Mouse (Mus musculus) granulocyte monocyte progenitor cell, adult 5-6 weeks (primary cell): ENCODE results near the gene Rtbdn. TPM values are rescaled to one million over a fixed set of nuclear protein-coding genes. Genes with fewer than 3 reads are reported as not detected.
"Not testable (repeated sequence)": the region's sequence is repeated elsewhere in the genome, so short reads cannot be mapped to it uniquely, and the experiment has no call there.

Experiments
- ATAC-seq: replicated peaks from 2 replicates; pipeline ENCODE4 v1.8.0; 2016; ENCODE audit warnings: mild to moderate bottlenecking, moderate TSS enrichment, inconsistent platforms; ENCODE audit not compliant: poor library complexity, severe bottlenecking
- total RNA-seq, 2 experiments: library from RNA; stranded (forward) in 1 of 2; stranded (reverse) in 1 of 2; fragments of 200-712, 200-1000 nt in 1 of 2; fragments of >200 nt in 1 of 2; fragmentation: Nextera tagmentation in 1 of 2; gene quantifications; 2 replicates each; pipeline ENCODE4 v1.2.3; 2014 to 2017

The Rtbdn gene
- not detected in 2 replicates for total RNA-seq (2014; fragmentation: Nextera tagmentation)
- total RNA-seq (2017) = not detected in 2 replicates

DNA sequence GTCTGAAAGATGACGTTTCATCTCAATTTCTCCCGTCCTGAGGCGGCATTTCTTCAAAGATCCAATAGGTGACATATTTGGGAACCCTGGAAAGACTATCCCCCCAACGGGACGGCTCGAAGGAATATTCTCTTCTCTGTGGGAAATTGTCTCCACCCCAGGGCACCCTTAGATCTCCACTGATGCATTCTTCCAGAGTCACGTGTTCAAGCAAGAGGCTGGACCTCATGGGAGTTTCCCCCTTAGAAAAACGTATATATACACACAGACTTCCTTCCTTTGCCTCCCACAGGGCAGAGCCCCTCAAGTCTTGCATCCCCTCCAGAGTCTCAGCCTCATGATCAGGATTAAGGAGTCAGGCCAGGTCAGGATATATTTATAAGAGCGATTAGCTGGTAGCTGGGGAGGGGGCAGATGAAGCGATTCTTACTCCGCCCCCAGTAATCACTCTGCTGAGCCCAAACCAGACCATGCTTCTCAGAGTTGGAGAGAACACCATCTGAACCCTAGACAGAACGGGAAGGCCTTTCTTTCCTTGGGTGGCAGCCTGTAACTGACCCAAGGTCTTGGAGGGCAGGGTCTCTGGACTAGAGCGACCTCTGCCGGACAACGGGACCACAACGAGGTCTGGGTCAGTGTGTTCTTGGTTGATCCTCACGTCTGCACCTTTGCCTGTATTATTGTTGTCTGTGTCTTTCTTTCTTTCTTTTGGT lies at the start of gene Rtbdn:
Rtbdn (plus strand) TSS at position 464 of the 713 bp plus-strand sequence.
- ATAC-seq = peak; percentile 10; the same call in 1 of the 2 replicates

DNA sequence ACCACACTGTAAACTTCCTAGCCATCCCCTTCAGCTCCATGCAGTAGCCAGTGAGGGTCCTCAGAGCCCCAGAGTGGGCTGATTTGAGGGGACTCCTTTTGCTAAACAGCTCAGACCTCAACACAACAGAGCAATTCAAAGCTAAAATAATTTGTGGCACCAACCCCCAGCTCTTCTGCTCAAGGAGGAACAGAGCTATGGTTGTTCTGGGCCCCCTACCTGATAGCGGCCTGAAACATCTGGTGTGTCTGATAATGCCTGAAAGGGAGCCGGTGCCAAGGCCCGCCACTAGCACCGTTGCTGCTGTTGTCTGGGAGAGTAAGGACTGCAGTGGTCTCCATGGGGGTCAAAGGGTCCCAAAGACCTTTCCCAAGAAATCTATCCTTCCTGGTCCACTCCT lies 45.7 kb upstream of the Rtbdn start:
- ATAC-seq = no peak

DNA sequence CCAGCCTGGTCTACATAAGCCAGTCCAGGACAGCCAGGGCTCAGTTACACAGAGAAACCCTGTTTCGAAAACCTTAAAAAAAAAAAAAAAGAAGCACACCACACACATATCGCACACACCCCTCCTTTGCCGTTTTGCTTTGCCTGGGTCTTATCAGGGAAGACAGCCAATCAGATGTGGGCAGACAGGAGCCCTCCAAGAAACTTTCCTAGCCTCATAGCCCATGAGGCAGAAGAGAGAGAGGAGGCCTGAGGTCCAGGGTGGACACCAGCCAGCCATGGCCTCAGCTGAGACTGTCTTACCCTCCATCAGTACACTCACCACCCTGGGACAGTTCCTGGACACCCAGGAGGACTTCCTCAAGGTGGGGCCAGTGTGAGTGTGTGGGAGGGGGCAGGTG lies 45.0 kb upstream of the Rtbdn start, which contains the start of gene Klf1:
Klf1 (plus strand) TSS at position 177 of the 400 bp plus-strand sequence.
- no peak for ATAC-seq

DNA sequence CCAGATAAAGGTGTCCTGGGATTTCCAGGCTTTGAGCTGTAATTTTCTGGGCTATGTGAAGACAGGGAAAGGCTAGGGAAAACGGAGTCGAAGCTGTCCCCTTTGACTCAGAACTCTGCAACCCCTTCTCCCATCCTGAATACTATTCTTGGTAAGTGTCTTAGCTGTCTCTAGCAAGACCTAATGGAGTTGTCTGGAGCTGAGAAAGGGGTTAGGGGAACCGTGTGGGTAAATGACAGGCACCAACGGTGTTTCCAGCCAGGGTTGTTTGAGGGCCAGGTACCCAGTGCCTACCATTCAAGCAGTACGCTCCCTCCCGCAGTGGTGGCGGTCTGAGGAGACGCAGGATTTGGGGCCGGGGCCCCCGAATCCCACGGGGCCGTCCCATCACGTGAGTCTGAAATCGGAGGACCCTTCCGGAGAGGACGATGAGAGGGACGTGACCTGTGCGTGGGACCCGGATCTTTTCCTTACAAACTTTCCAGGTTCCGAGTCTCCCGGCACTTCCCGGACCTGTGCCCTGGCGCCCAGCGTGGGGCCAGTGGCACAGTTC lies 44.3 kb upstream of the Rtbdn start:
- ATAC-seq = no peak; the same call in 1 of the 2 replicates

DNA sequence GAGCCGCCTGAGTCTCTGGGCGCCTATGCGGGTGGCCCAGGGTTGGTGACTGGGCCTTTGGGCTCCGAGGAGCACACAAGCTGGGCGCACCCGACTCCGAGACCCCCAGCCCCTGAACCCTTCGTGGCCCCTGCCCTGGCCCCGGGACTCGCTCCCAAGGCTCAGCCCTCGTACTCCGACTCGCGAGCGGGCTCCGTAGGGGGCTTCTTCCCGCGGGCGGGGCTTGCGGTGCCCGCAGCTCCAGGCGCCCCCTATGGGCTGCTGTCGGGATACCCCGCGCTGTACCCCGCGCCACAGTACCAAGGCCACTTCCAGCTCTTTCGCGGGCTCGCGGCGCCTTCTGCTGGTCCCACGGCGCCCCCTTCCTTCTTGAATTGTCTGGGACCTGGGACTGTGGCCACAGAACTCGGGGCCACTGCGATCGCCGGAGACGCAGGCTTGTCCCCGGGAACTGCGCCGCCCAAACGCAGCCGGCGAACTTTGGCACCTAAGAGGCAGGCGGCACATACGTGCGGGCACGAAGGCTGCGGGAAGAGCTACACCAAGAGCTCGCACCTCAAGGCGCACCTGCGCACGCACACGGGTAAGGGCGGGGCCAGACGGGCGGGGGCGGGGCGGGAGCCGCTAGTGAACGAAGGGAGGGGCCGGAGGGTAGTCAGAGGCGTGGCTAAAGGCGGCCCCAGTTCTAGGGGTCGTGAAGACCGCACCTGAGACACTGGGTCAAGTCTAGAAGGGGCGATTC lies 43.7 kb upstream of the Rtbdn start:
- ATAC-seq = peak; percentile 93

DNA sequence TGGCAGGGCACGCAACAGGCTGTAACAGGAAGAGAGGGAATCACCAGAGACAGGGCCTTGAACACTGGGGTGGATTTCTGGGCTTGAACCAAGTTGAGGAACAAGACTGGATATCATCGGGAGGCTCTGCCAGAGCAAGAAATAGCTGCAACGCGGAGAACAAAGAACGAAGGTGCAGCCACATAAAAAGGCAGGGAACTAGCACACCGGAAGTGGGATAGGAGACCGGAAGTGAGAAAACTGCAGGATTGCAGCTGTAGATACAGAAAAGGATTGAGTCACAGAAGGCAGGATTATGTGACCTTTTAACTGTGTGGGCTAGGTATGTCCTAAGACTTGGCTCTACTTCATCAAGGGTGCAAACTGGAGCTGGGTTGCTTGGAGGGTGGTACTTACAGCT lies 42.4 kb upstream of the Rtbdn start:
- ATAC-seq = no peak

DNA sequence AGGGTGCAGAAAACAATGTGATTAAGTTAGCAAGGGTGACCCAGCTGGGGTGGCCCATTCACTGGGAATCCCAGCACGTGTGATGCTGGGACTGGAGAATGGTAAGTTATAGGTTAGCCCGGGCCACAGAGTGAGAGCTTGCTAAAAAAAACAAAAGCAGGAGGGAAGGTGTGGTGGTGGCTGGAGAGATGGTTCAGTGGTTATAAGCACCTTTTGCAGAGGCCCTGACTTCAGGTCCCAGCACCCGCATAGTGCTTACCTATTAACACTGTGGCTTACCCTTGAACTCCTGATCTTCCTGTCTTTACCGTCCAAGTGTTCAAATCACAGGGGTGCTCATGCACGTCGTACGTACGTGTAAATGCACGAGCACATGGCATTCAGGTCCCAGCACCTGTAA lies 39.8 kb upstream of the Rtbdn start:
- ATAC-seq = no peak

DNA sequence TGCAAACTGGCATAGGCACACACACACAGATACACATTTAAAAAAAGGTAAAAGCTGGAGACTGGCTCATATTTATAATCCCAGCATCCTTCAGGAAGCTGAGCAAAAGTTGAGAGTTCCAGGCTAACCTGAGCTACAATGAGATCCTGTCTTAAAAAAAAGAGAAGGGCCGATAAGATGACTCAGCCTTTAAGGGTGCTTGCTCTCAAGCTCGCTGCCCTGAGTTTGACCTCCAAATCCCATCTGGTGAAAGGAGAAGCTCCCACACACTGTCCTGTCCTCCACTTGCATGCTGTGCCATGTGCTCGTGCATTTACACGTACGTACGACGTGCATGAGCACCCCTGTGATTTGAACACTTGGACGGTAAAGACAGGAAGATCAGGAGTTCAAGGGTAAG lies 39.3 kb upstream of the Rtbdn start:
- ATAC-seq = no peak

DNA sequence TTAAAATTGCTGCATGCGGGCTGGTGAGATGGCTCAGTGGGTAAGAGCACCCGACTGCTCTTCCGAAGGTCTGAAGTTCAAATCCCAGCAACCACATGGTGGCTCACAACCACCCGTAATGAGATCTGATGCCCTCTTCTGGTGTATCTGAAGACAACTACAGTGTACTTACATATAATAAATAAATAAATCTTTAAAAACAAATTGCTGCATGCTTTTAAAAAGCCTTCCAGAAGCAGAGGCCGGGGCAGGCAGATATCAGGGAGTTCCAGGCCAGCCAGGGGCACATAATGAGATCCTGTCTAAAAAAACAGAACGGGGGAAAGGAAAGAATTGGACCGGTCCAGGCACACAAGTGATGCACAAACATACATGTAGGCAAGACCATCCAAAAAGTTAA lies 38.8 kb upstream of the Rtbdn start:
- not testable (repeated sequence) for ATAC-seq

DNA sequence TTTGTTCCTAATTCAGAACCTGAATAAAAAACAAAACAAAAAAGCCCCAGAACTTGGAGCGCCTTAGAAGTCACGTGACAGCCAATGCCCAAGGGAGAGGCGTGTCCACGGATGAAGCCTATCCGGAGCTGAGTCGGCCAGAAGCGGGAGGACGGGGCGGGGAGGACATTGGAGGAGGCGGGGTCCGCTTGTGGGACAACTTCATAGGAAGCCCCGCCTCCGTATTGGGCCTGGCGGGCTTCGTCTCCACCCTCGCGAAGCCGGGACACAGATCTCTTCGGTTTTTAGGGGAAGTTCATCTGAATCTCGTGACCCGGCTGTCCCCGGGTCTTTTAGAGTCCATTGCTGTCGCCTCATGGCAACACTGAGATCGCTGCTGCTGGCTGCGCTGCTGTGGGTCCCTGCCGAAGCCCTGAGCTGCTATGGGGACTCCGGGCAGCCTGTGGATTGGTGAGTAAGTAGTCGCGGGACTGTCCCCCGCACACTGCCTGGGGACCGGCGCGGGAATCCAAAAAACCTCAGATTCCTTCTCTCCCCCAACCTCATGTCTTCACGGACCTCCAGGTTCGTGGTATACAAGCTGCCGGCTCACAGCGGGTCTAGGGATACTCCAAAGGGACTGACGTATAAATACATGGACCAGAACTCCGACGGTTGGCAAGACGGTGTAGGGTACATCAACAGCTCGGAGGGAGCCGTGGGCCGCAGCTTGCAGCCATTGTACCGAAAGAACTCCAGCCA lies 38.2 kb upstream of the Rtbdn start, which contains the start of gene Dnase2a:
Dnase2a (plus strand) TSS at position 140 of the 741 bp plus-strand sequence.
- ATAC-seq = peak; percentile 92

DNA sequence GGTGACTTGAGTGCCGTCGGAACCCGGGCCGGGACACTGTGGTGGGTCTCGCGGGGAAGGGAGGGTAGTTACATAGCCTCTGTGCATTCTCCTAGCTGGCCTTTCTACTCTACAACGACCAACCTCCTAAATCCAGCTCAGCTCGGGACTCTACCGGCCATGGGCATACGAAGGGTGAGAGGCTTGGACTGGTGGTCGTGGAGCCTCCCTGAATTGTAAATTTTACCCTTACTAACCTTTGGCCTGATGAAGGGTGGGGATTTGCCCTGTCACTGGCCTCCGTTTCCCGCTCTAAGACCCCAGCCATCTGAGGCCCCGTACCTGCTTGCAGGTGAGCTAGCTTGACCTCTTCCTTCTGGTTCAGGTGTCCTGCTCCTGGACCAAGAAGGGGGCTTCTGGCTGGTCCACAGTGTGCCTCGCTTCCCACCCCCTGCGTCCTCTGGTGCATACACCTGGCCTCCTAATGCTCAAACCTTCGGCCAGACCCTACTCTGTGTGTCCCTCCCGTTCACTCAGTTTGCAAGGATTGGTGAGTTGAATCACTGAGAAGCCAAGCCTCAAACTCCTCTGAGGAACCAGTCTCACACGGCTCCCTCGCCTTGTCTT lies 37.5 kb upstream of the Rtbdn start:
- ATAC-seq = no peak

DNA sequence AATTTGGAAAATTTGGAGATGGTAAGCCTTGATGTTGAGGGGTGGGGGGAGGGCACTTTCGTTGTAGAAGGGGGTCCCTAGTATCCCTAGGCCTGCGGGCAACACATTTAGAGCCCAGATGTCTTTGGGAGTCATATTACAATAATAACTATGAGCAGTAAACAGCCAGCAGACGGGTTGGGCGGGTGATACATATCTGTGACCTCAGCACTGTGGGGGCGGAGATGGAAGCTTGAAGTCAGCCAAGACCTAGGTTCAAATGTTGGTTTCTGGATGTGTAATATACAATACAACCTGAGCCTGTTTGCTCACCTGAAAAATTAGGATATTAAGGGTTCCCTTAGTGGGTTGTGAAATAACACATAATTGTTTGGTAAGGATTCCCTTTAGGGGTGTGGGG lies 36.8 kb upstream of the Rtbdn start:
- ATAC-seq = no peak

DNA sequence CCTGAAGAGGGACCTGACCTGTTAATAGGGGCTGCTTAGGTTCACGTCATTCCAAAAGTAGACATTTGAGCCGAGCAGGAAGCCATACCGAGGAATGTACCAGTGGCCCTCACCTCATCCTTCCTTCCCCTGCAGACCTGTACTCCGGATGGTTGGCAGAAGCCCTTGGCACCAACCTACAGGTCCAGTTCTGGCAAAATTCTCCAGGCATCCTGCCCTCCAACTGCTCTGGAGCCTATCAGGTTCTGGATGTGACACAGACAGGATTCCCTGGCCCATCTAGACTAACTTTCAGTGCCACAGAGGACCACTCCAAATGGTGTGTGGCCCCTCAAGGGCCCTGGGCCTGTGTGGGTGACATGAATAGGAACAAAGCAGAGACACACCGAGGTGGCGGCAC lies 36.2 kb upstream of the Rtbdn start:
- no peak for ATAC-seq

DNA sequence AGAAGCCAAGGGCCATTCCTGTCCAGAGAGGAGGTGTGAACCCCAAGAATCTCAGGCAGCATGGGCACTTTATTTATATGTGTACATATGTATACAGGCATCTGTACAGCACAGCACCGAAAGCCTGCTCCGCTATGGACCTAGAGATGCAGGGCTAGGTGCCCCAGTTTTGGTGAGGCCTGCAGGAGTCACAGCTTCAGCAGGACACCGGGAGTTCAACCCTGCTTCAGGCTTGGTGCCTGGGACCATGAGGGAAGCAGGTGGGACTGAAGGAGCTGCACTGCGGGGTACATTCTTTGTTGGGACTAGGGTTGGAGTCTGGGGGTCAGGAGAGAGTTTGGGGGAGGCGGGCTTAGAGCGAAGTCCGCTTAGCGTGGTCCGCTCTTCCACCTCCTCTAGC lies 34.9 kb upstream of the Rtbdn start:
- no peak for ATAC-seq

DNA sequence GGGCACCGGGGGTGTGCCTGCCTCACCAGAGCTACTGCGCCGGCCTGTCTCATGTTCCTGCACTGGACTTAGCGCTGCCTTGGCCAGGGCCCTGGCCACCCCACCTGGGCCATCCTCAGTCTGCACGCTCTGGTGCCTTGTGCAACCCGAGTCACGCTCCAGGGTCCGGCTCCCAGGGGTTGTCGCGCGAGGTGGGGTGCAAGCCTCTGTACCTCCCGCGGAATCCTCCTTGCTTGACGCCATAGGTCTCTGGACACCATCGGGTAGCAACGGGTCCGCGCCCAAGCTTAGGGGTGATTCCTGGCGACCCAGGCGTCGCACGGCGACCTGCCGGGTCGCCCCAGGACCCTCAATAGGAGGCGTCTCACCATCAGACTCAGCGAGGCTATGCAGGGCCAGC lies 34.4 kb upstream of the Rtbdn start:
- ATAC-seq = no peak

DNA sequence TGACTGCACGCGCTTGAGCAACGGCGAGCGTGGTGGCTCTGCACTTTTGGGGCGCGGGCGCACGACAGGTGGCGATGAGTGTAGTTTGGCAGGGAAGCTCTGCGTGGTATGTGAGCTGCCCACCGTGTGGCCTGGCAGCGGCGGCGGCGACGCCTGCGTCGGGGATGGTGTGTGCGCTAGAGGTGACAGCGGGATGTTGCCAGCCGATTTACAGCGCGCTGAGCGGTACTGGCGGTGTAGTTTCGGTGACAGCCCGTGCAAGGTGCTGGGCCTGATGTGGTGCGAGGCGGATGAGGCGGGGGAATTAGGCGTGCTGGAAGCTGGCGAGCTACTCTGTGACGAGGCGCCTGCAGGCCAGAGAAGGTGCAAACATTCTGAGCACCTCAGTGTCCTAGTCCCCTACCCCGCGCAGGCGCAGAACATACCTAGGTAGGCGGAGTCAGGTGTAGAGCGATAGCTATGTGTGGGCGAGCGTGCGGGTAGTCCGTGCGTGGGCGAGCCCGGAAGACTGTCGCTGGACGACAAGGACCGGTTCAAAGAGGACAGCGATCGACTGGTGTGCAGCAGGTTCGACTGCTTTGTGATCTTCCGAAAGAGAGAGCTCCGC lies 33.8 kb upstream of the Rtbdn start:
- ATAC-seq = peak; percentile 13

DNA sequence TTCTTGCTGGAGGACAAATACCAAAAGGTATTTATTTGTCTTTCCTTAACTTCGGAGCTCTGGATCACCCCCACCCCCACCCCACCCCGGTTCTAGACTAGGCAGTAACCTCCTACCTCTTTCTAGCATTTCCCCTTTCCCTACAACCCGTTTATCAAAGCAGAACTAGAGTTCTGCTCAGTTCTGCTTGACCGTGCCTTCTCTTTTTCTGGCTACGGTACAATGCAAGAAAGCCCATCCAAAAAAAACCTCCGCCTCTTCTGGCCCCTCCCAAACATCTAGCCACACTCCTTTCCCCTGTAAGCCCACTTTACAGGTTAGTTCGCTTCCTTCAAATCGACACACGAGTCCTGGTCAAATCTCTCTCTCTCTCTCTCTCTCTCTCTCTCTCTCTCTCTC lies 33.3 kb upstream of the Rtbdn start:
- ATAC-seq = peak; percentile 35

DNA sequence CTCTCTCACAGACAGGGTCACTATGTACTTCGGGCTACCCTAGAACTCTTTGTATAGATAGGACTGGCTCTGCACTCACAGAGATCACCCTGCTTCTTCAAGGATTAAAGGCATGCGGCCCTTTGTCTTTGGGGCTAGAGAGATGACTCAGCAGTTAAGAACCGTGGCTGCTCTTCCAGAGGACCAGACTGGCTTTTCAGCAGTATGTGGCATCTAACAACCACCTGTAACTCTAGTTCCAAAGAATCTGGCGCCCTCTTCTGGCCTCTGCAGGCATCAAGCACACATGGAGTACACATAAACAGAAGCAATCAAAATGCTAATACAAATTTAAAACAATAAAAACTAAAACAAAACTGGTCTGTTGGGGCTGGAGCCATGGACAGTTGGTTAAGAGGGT lies 32.8 kb upstream of the Rtbdn start:
- ATAC-seq = no peak

DNA sequence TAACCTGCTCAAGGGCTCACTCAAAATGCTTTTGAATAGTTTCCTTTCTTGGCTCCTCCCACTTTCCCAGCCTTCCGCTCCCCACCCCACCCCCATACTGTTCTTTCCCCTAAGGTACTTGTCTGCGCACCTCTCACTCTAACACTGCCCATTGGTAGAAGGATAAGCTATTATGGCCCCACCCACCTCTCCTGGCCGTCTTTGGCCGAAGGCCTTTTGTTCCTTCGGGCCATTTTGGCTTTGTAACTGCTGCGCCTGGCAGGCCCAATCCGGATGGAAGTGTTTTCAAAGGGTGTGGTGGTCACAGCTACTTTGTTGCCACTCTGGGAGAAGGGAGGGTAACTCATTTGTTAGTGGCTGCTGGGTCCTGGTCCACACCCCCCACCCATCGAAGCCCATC lies 31.5 kb upstream of the Rtbdn start:
- no peak for ATAC-seq

DNA sequence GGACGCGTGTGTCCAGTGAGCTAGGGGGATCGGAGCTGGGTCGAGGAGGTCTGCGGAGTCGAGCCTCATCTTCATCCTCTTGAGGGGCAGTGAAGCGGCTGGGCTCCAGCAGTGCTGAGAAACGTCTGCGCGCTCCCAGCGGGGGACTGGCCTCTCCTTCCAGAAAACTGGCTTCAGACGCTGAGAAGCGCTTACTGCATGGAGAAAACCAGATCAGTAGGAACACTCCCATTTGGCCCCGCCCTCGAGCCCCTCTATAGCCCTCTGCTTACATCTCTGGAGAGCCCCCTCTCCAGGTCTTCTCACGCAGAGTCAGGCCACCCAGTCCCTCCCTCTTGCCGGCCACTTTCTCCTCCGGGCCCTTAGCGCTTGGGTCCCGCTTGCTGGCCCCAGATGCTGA lies 29.0 kb upstream of the Rtbdn start:
- ATAC-seq = no peak
